Mouse (Mus musculus) midbrain, embryonic 11.5 days (tissue): ENCODE data around the gene Havcr1. TPM values are rescaled to one million over a fixed set of nuclear protein-coding genes. Genes with fewer than 3 reads are reported as not detected.

Source experiments
- ATAC-seq: fragments of 200-750 bp; cut with Nextera tagmentation; 2 replicates; pipeline ENCODE4 v1.8.0; 2017; ENCODE audit warnings: moderate TSS enrichment, moderate library complexity; ENCODE audit not compliant: low FRiP score
- DNase-seq: peaks from one replicate; pipeline ENCODE4 v3.0.0; 2015; ENCODE audit warnings: low spot score; ENCODE audit errors: missing footprints
- H3K27ac ChIP-seq: fragments of 300-500 bp; sonication (generic); 2 replicates; pipeline ENCODE4 v1.5.1; 2014; ENCODE audit warnings: low read depth, low read length
- H3K27me3 ChIP-seq: fragments of 300-500 bp; sonication (generic); 2 replicates; pipeline ENCODE4 v1.6.1; 2014; ENCODE audit warnings: mild to moderate bottlenecking, low read length, moderate library complexity, mixed read lengths; ENCODE audit not compliant: control insufficient read depth, insufficient read depth
- H3K36me3 ChIP-seq: fragments of 300-500 bp; sonication (generic); 2 replicates; pipeline ENCODE4 v1.6.1; 2014; ENCODE audit warnings: mild to moderate bottlenecking, low read length, moderate library complexity, mixed read lengths; ENCODE audit not compliant: control insufficient read depth, insufficient read depth
- H3K4me1 ChIP-seq: fragments of 300-500 bp; sonication (generic); 2 replicates; pipeline ENCODE4 v1.6.1; 2014; ENCODE audit warnings: low read length; ENCODE audit not compliant: control insufficient read depth, insufficient read depth
- H3K4me2 ChIP-seq: fragments of 300-500 bp; sonication (generic); 2 replicates; pipeline ENCODE4 v1.6.1; 2014; ENCODE audit warnings: mild to moderate bottlenecking, moderate library complexity
- H3K4me3 ChIP-seq: fragments of 300-500 bp; sonication (generic); 2 replicates; pipeline ENCODE4 v1.5.1; 2014; ENCODE audit warnings: low read depth, low read length
- H3K9ac ChIP-seq: fragments of 300-500 bp; sonication (generic); 2 replicates; pipeline ENCODE4 v1.6.1; 2014; ENCODE audit warnings: low read length
- H3K9me3 ChIP-seq: fragments of 300-500 bp; sonication (generic); 2 replicates; pipeline ENCODE4 v1.6.1; 2016; ENCODE audit warnings: low read length; ENCODE audit not compliant: control insufficient read depth
- WGBS: fragments of 180-500 bp; shearing (Covaris S2); extraction: QIAGEN DNeasy Blood & Tissue Kit; methylation state at CpG from one replicate; pipeline ENCODE4 v1.1.7; 2014; 5-methylcytosine and 5-hydroxymethylcytosine counted together
- polyA plus RNA-seq: library from polyadenylated mRNA; unstranded; fragments of >200 nt; fragmentation: Nextera tagmentation; extraction: Ambion mirVana; gene quantifications from 2 replicates; pipeline ENCODE4 v1.2.1, GENCODE M21; 2014

Gene Havcr1
- polyA plus RNA-seq, 1 experiment from 2014 or later, result not detected

DNA sequence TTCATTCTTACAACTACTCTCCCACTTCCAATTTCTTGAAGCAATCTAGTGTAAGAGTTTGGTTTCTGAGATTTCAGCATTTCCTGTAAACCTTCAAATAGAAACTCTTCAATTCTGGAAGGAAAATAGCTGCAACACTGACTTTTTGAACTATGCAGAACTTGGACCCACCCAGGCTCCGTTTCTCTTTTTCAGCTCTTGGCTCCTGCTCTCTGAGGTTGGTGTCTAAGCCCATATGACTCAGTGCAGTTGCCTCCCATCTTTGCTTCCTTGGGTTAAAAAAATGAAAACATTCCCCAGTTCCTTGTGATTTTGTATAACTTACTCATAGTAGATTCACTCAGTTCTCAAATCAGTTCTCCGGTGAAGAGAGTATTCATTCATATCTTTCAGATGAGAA, 69.6 kb downstream of the Havcr1 start:
- Histone ChIP-seq H3K4me3 (no peak overlapping the region), H3K4me2 (no peak overlapping the region), H3K9me3 (no peaks in the 10 kb centered on the region), H3K27me3 (no peaks in the 10 kb centered on the region), H3K27ac (no peak overlapping the region), H3K9ac (no peak overlapping the region), H3K4me1 (no peaks in the 10 kb centered on the region), H3K36me3 (no peaks in the 10 kb centered on the region)
- ATAC-seq (no peak), DNase-seq (no peak)
- WGBS, result 96% methylated on average over 2 of the region's 2 CpGs

DNA sequence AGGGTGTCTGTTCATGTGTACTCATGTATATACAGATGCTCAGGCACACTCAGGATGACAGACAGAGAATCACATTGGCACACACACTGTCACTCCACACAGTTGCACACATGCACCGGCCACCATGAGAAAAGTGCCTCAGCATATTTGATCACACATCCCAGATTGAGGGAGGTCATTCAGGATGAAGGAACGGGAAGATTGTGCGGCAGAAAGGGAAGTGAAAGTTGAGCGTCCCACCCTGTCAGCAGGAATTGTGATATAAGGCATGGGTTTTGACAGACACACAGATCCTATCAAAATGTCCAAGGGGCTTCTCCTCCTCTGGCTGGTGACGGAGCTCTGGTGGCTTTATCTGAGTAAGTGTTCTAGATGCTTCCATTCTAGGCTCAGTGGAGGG, 75.6 kb downstream of the Havcr1 start, which contains the start of gene Timd4:
Gene Timd4 (plus strand): TSS at position 290 of the 400 bp plus-strand sequence.
- Histone ChIP-seq H3K4me1 (no peaks in the 10 kb centered on the region), H3K36me3 (no peaks in the 10 kb centered on the region), H3K27ac (no peak within 1 kb of the TSS), H3K27me3 (no peaks in the 10 kb centered on the region), H3K4me2 (no peak within 1 kb of the TSS), H3K9ac (no peak within 1 kb of the TSS), H3K9me3 (no peaks in the 10 kb centered on the region), H3K4me3 (no peak within 1 kb of the TSS)
- ATAC-seq, result no peak
- 90% methylated on average over 5 of the region's 5 CpGs for WGBS
- DNase-seq, result no peak

DNA sequence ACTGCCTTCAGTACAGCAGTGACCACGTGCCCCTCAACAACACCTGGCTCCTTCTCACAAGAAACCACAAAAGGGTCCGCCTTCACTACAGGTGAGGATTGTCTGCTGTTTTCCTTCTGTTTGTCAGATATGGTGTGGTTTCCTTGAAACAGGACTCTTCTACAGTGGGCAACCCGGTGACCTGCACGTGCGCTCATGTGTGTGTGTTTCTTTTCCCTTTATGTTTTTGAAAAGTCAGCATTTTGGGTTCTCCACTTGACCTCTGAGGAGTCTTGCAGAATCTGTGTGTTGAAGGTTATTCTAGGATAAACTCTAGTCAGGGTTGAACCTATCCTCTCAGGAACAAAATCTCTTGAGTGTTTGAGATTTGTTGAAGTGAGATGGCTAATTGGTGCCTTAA, 82.8 kb downstream of the Havcr1 start:
- DNase-seq (no peak), ATAC-seq (no peak)
- Histone ChIP-seq H3K4me3 (no peak overlapping the region), H3K36me3 (no peaks in the 10 kb centered on the region), H3K9me3 (no peaks in the 10 kb centered on the region), H3K27ac (no peak overlapping the region), H3K4me1 (no peaks in the 10 kb centered on the region), H3K27me3 (no peaks in the 10 kb centered on the region), H3K9ac (no peak overlapping the region), H3K4me2 (no peak overlapping the region)
- WGBS, result 88% methylated on average over 5 of the region's 5 CpGs

DNA sequence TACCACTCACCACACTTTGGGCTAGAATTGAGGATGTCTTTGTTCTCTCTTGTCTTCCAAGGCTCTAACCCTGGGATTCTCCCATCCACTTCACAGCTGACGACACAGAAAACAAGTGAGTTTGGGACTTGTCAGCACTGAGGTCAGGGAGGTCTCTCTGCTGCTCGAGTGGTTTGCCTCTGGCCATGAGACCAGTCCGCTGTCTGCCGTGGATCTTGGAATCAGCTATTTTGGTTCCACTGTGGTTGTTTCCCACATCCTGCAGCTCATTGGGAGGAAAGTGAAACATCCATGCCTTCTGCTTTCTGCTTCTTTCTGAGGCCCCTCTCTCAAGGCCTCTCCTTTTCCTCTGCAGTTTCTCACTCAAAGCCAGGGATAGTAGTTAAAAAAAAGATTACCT, 85.0 kb downstream of the Havcr1 start:
- Histone ChIP-seq H3K36me3 (no peaks in the 10 kb centered on the region), H3K9me3 (no peaks in the 10 kb centered on the region), H3K27ac (no peak overlapping the region), H3K4me3 (no peak overlapping the region), H3K9ac (no peak overlapping the region), H3K4me2 (no peak overlapping the region), H3K27me3 (no peaks in the 10 kb centered on the region), H3K4me1 (no peaks in the 10 kb centered on the region)
- ATAC-seq (no peak), DNase-seq (no peak)
- 67% methylated on average over 4 of the region's 4 CpGs for WGBS

Other genes starting within 250 kb of the Havcr1 start
- not detected in 2 replicates for gene Gm12169, start 210.9 kb upstream of the Havcr1 start, polyA plus RNA-seq
- gene BC053393, start 163.5 kb upstream of the Havcr1 start, polyA plus RNA-seq, result not detected in 2 replicates
- not detected in 2 replicates for gene Dppa1, start 105.8 kb upstream of the Havcr1 start, polyA plus RNA-seq
- 0.27 TPM in 1 of 2 replicates, not detected in the other for gene Timd2, start 28.0 kb upstream of the Havcr1 start, polyA plus RNA-seq
- gene Timd4, start 75.7 kb downstream of the Havcr1 start, polyA plus RNA-seq, result 0.14 and 0.26 TPM in 2 replicates